Mouse (Mus musculus) lung, adult 2 months (tissue): ENCODE data around the gene Bpifb5.
"Not testable (repeated sequence)": the region's sequence is repeated elsewhere in the genome, so short reads cannot be mapped to it uniquely, and the experiment has no call there.

Experiments
- CTCF ChIP-seq: fragments of 200-500 bp; IDR thresholded peaks from 2 replicates; pipeline ENCODE4 v1.5.1; 2011; ENCODE audit warnings: mild to moderate bottlenecking, low read length, control low read depth; ENCODE audit not compliant: insufficient read depth
- POLR2A ChIP-seq: fragments of 200-500 bp; IDR thresholded peaks from 2 replicates; pipeline ENCODE4 v1.6.1; 2011; ENCODE audit warnings: low read depth, mild to moderate bottlenecking, control low read depth, low read length, borderline replicate concordance; ENCODE audit errors: extremely low read depth

GRCm38 (mm10) chr2:154183061-154183460 is 40.5 kb upstream of the Bpifb5 start:
- TF ChIP-seq POLR2A, CTCF: not testable (repeated sequence)
